Mouse (Mus musculus): Measurements from ENCODE around the gene St8sia6. TPM values are rescaled to one million over a fixed set of nuclear protein-coding genes. Genes with fewer than 3 reads are reported as not detected.
"Not testable (repeated sequence)": the region's sequence is repeated elsewhere in the genome, so short reads cannot be mapped to it uniquely, and the experiment has no call there.

The St8sia6 gene
- polyA plus RNA-seq, 1 experiment: 0.01 TPM

GRCm38 (mm10) chr2:13672426-13672825 is 121.4 kb downstream of the St8sia6 start:
- no peak overlapping the region for H3K4me3 ChIP-seq
- H3K36me3 ChIP-seq (ENCODE audit: control insufficient read depth, insufficient read depth): no peaks in the 10 kb centered on the region
- no peaks in the 10 kb centered on the region for H3K27me3 ChIP-seq (ENCODE audit: control insufficient read depth, insufficient read depth, insufficient read length)
- no peaks in the 10 kb centered on the region for H3K79me2 ChIP-seq (ENCODE audit: control insufficient read depth, insufficient read depth)
- H3ac ChIP-seq (ENCODE audit: control insufficient read depth, insufficient read length): no peak overlapping the region
- no peak for TF ChIP-seq SRF (IDR thresholded peaks at IDR 0.05; ENCODE audit: control insufficient read depth, insufficient read length, low read depth)
- TF ChIP-seq POLR2A (IDR thresholded peaks at IDR 0.05; ENCODE audit: insufficient read length, low read depth): no peak
- TF ChIP-seq MYOG (IDR thresholded peaks at IDR 0.05; ENCODE audit: control insufficient read depth in 1 of 3, insufficient read depth in 1 of 3, insufficient read length in 2 of 3, low read depth in 2 of 3): no peak
- TF ChIP-seq CEBPB (IDR thresholded peaks at IDR 0.05; ENCODE audit: insufficient read depth, poor library complexity, severe bottlenecking): no peak
- no peak for TF ChIP-seq REST (IDR thresholded peaks at IDR 0.05; ENCODE audit: insufficient read depth, insufficient read length)
- TF ChIP-seq USF1 (IDR thresholded peaks at IDR 0.05; ENCODE audit: low read depth): no peak
- no peak for TF ChIP-seq TCF12 (IDR thresholded peaks at IDR 0.05; ENCODE audit: insufficient read depth, poor library complexity, severe bottlenecking)
- no peak for TF ChIP-seq E2F4 (IDR thresholded peaks at IDR 0.05; ENCODE audit: insufficient read depth)
- TF ChIP-seq POLR2AphosphoS2 (IDR thresholded peaks at IDR 0.05; ENCODE audit: insufficient read length, low read depth): no peak
- no peak for TF ChIP-seq TCF3 (IDR thresholded peaks at IDR 0.05; ENCODE audit: insufficient read length, low read depth)
- no peak for TF ChIP-seq MAX (IDR thresholded peaks at IDR 0.05; ENCODE audit: low read depth)
- TF ChIP-seq MYOD1 (IDR thresholded peaks at IDR 0.05; ENCODE audit: control insufficient read depth in 1 of 3, insufficient read length in 2 of 3, low read depth in 2 of 3): no peak
- H3K4me2 ChIP-seq (ENCODE audit: low read depth): no peak overlapping the region

GRCm38 (mm10) chr2:13634866-13635265 is 159.0 kb downstream of the St8sia6 start:
- TF ChIP-seq POLR2AphosphoS2 (IDR thresholded peaks at IDR 0.05; ENCODE audit: insufficient read length, low read depth) (no peak), SRF (IDR thresholded peaks at IDR 0.05; ENCODE audit: control insufficient read depth, insufficient read length, low read depth) (no peak), MYOD1 (IDR thresholded peaks at IDR 0.05; ENCODE audit: control insufficient read depth in 1 of 3, insufficient read length in 2 of 3, low read depth in 2 of 3) (no peak), TCF3 (IDR thresholded peaks at IDR 0.05; ENCODE audit: insufficient read length, low read depth) (no peak), REST (IDR thresholded peaks at IDR 0.05; ENCODE audit: insufficient read depth, insufficient read length) (no peak), USF1 (IDR thresholded peaks at IDR 0.05; ENCODE audit: low read depth) (no peak), E2F4 (IDR thresholded peaks at IDR 0.05; ENCODE audit: insufficient read depth) (no peak), POLR2A (IDR thresholded peaks at IDR 0.05; ENCODE audit: insufficient read length, low read depth) (no peak), MAX (IDR thresholded peaks at IDR 0.05; ENCODE audit: low read depth) (no peak), TCF12 (IDR thresholded peaks at IDR 0.05; ENCODE audit: insufficient read depth, poor library complexity, severe bottlenecking) (no peak), MYOG (IDR thresholded peaks at IDR 0.05; ENCODE audit: control insufficient read depth in 1 of 3, insufficient read depth in 1 of 3, insufficient read length in 2 of 3, low read depth in 2 of 3) (no peak), CEBPB (IDR thresholded peaks at IDR 0.05; ENCODE audit: insufficient read depth, poor library complexity, severe bottlenecking) (no peak)
- Histone ChIP-seq H3ac (ENCODE audit: control insufficient read depth, insufficient read length) (no peak overlapping the region), H3K4me3 (no peak overlapping the region)

GRCm38 (mm10) chr2:13630136-13630832 is 163.6 kb downstream of the St8sia6 start:
- Histone ChIP-seq H3K36me3 (ENCODE audit: control insufficient read depth, insufficient read depth) (no peaks in the 10 kb centered on the region), H3ac (ENCODE audit: control insufficient read depth, insufficient read length) (no peak overlapping the region), H3K27me3 (ENCODE audit: control insufficient read depth, insufficient read depth, insufficient read length) (no peaks in the 10 kb centered on the region), H3K79me2 (ENCODE audit: control insufficient read depth, insufficient read depth) (no peaks in the 10 kb centered on the region), H3K4me3 (no peak overlapping the region), H3K4me2 (ENCODE audit: low read depth) (no peak overlapping the region)
- TF ChIP-seq MYOD1 (IDR thresholded peaks at IDR 0.05; ENCODE audit: control insufficient read depth in 1 of 3, insufficient read length in 2 of 3, low read depth in 2 of 3): no peak
- no peak for TF ChIP-seq MYOG (IDR thresholded peaks at IDR 0.05; ENCODE audit: control insufficient read depth in 1 of 3, insufficient read depth in 1 of 3, insufficient read length in 2 of 3, low read depth in 2 of 3)
- TF ChIP-seq MAX (IDR thresholded peaks at IDR 0.05; ENCODE audit: low read depth): no peak
- TF ChIP-seq TCF3 (IDR thresholded peaks at IDR 0.05; ENCODE audit: insufficient read length, low read depth): no peak
- TF ChIP-seq TCF12 (IDR thresholded peaks at IDR 0.05; ENCODE audit: insufficient read depth, poor library complexity, severe bottlenecking): no peak
- TF ChIP-seq POLR2A (IDR thresholded peaks at IDR 0.05; ENCODE audit: insufficient read length, low read depth): no peak
- TF ChIP-seq REST (IDR thresholded peaks at IDR 0.05; ENCODE audit: insufficient read depth, insufficient read length): no peak
- TF ChIP-seq E2F4 (IDR thresholded peaks at IDR 0.05; ENCODE audit: insufficient read depth): no peak
- TF ChIP-seq USF1 (IDR thresholded peaks at IDR 0.05; ENCODE audit: low read depth): no peak
- TF ChIP-seq POLR2AphosphoS2 (IDR thresholded peaks at IDR 0.05; ENCODE audit: insufficient read length, low read depth): no peak
- no peak for TF ChIP-seq CEBPB (IDR thresholded peaks at IDR 0.05; ENCODE audit: insufficient read depth, poor library complexity, severe bottlenecking)
- TF ChIP-seq SRF (IDR thresholded peaks at IDR 0.05; ENCODE audit: control insufficient read depth, insufficient read length, low read depth): no peak

More at GRCm38 (mm10) chr2:13634866-13635265, 159.0 kb downstream of the St8sia6 start:
- Histone ChIP-seq H3K27me3 (ENCODE audit: control insufficient read depth, insufficient read depth, insufficient read length) (no peaks in the 10 kb centered on the region), H3K36me3 (ENCODE audit: control insufficient read depth, insufficient read depth) (no peaks in the 10 kb centered on the region), H3K4me2 (ENCODE audit: low read depth) (no peak overlapping the region), H3K79me2 (ENCODE audit: control insufficient read depth, insufficient read depth) (no peaks in the 10 kb centered on the region)

DNA sequence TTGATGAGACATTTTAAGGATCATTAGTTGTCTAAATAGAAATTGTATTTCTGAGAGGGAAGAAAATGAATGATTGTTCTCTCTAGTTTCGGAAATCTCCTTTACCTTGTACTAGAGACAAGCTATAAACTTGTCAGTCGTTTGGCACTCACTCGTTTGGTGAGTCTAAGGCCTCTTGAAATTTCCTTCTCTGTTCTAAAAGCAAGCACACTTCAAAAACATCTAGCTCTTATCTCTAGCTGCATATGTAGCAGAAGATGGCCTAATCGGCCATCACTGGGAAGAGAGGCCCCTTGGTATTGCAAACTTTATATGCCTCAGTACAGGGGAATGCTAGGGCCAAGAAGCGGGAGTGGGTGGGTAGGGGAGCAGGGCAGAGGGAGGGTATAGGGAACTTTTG is 190.2 kb downstream of the St8sia6 start:
- H3ac ChIP-seq (ENCODE audit: control insufficient read depth, insufficient read length); H3K36me3 ChIP-seq (ENCODE audit: control insufficient read depth, insufficient read depth); H3K79me2 ChIP-seq (ENCODE audit: control insufficient read depth, insufficient read depth); H3K4me2 ChIP-seq (ENCODE audit: low read depth); H3K4me3 ChIP-seq; H3K27me3 ChIP-seq (ENCODE audit: control insufficient read depth, insufficient read depth, insufficient read length): not testable (repeated sequence)

DNA sequence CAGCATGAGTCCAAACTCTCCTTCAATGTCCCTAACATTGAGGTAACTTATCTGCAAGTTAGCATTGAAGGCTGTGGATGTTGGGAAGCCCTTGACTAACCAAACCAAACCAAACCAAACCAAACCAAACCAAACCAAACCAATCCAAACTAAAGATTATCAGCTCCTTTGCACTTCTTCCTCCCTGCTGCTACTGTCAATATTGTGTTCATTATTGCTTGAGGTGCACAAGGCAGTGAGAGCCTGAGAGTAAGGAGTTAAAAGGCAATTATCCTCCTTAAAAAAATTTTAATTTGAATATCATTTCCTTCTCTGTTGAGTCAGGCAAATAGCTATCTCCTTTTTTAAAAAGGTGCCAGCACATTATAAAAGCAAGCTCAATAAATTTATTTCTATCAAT is 190.8 kb downstream of the St8sia6 start:
- TF ChIP-seq TCF12 (IDR thresholded peaks at IDR 0.05; ENCODE audit: insufficient read depth, poor library complexity, severe bottlenecking) (no peak), MAX (IDR thresholded peaks at IDR 0.05; ENCODE audit: low read depth) (no peak), REST (IDR thresholded peaks at IDR 0.05; ENCODE audit: insufficient read depth, insufficient read length) (no peak)
- no peaks in the 10 kb centered on the region for H3K36me3 ChIP-seq (ENCODE audit: control insufficient read depth, insufficient read depth)
- no peaks in the 10 kb centered on the region for H3K27me3 ChIP-seq (ENCODE audit: control insufficient read depth, insufficient read depth, insufficient read length)
- no peaks in the 10 kb centered on the region for H3K79me2 ChIP-seq (ENCODE audit: control insufficient read depth, insufficient read depth)
- H3ac ChIP-seq (ENCODE audit: control insufficient read depth, insufficient read length): no peak overlapping the region
- H3K4me3 ChIP-seq: no peak overlapping the region
- no peak overlapping the region for H3K4me2 ChIP-seq (ENCODE audit: low read depth)

Other genes starting within 250 kb of the St8sia6 start
- gene Trdmt1, start 249.4 kb downstream of the St8sia6 start, polyA plus RNA-seq (2012; fragmentation: generic; extraction: Trizol): 2.2 TPM
- gene Vim, start 220.1 kb downstream of the St8sia6 start, polyA plus RNA-seq (2012; fragmentation: generic; extraction: Trizol): 3,783 TPM